Comparison of ENCODE assay signal across 12 mouse cellular contexts in the genomic region with DNA sequence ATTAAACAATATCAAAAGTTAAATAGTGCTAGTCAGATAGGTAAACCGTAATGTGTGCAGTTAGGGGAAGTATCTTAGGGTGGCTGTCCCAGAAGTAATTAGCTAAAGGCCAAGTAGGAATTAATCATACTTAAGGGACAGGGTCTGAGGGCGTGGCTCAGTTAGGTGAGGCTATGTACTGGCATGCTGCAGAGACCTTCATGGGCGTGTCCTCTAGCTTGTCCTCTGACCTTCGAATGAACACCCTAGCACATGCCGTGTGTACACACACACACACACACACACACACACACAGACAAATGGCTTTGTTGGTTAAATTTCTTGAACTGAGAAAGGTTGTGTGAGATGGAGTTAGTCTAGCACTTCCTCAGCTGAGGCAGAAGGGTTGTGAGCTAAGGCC.
"Had no signal": no experiment of that assay in that cellular context is flagged by ENCODE, and none has a peak within 500 bp of the region (broad histone marks: within the 10 kb centered on the region; RNA-seq: fewer than 3 reads in every experiment).

No protein-coding gene starts in this region.

- H3K4me2 ChIP-seq: limb, embryonic 13.5 days; midbrain, embryonic 12.5 days had no signal

- ATAC-seq: midbrain, embryonic 16.5 days had no signal

- H3K36me3 ChIP-seq: limb, embryonic 13.5 days; midbrain, embryonic 12.5 days had no signal

- H3K27ac ChIP-seq: kidney, postnatal 0 days; limb, embryonic 13.5 days; midbrain, embryonic 12.5 days had no signal

- H3K27me3 ChIP-seq: limb, embryonic 13.5 days; midbrain, embryonic 12.5 days had no signal

- H3K9ac ChIP-seq: limb, embryonic 13.5 days; midbrain, embryonic 12.5 days had no signal

- H3K4me3 ChIP-seq: limb, embryonic 13.5 days; midbrain, embryonic 12.5 days had no signal

- H3K9me3 ChIP-seq: limb, embryonic 13.5 days; midbrain, embryonic 12.5 days had no signal

- DNase-seq: kidney, adult 11 months; kidney, adult 9 months; kidney, postnatal 36 days; layer of hippocampus, adult 9-11 months; left cerebral cortex, postnatal 4 days; lung, adult 18-20 months; right cerebral cortex, postnatal 14 days; thymus, postnatal 4 days had no signal
